Mouse (Mus musculus): Measurements from ENCODE around the gene Myo3a. TPM values are rescaled to one million over a fixed set of nuclear protein-coding genes. Genes with fewer than 3 reads are reported as not detected.
"Not testable (repeated sequence)": the region's sequence is repeated elsewhere in the genome, so short reads cannot be mapped to it uniquely, and the experiment has no call there.

Gene Myo3a
- polyA plus RNA-seq (2015; fragmentation: Nextera tagmentation; extraction: Ambion mirVana), result not detected in 2 replicates

DNA sequence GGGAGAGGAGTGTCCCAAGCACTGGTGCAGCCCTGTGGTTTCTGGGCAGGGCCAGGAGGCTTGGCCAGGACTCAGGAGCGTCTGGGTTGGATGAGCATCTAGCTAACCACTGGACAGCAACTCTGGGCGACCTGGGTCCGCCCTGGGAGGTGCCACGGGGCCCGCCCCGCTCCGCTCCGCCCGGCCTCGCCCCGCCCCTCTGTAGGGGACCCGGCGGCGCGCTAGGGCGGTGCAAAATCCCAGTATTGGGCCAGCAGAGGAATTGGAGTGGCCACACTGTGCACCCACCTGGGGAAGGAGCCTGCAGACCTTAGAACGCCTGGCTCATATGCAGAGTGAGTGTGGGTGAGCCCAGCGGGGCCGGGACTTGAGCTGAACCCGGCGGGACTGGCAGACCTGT lies at the start of gene Myo3a:
Gene Myo3a (plus strand): TSS at position 196 of the 400 bp plus-strand sequence.
- peak within 1 kb of the TSS; percentile 57 for H3K4me2 ChIP-seq (replicated peaks)
- H3K9me3 ChIP-seq, result no peaks in the 10 kb centered on the region
- no peaks in the 10 kb centered on the region for H3K36me3 ChIP-seq
- no peak for ATAC-seq (ENCODE audit: low FRiP score, low read depth)
- peaks cover 10% of the 10 kb centered on the region for H3K27me3 ChIP-seq
- WGBS, result 1% methylated on average over 20 of the region's 21 CpGs
- no peak within 1 kb of the TSS for H3K27ac ChIP-seq
- no peak within 1 kb of the TSS for H3K9ac ChIP-seq
- peaks cover 4% of the 10 kb centered on the region; the same call in 1 of the 2 replicates for H3K4me1 ChIP-seq
- H3K4me3 ChIP-seq, result peak within 1 kb of the TSS; percentile 21

DNA sequence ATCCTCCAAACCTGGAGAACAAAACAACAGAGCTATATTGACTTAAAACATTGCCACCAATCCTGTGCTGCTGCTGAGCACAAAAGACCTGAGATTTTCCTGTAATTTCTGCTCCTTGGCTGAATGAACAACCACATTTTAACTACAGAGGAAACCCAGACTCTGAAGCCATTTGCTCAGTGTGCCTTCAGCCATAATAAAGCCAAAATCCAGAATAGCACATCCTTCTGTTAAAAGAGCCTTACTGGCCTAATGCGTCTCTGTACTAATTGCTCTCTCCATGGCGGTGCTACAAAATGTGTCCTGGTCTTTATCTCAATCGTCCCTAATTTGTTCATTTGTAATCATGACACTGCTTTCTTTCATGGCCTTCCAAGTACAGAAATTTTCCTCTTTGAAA lies 23.2 kb downstream of the Myo3a start:
- H3K9me3 ChIP-seq, result no peaks in the 10 kb centered on the region
- ATAC-seq (ENCODE audit: low FRiP score, low read depth), result no peak
- 55% methylated on average over 3 of the region's 3 CpGs for WGBS

DNA sequence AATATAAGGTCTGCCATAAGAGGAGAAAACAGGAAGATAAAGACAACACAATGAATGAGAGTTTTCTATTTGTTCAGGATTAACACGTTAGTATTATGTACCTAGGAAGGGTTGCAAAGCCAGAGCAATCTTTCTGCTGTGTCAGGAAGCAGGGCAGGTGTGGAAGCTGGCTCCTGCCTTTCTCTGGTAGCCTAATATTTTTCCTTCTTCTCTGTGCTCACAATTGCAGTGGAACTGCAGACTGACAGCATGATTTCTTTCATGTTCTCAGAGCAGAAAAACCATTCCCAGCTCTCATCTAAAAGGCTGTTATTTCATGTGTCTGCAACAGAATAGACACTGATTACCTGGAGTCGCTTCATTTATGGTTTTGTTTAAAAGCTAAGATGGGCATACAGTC lies 23.7 kb downstream of the Myo3a start:
- no peaks in the 10 kb centered on the region for H3K4me1 ChIP-seq
- no peaks in the 10 kb centered on the region for H3K27me3 ChIP-seq
- no peak overlapping the region for H3K4me2 ChIP-seq (replicated peaks)
- ATAC-seq (ENCODE audit: low FRiP score, low read depth), result no peak
- no peaks in the 10 kb centered on the region for H3K36me3 ChIP-seq
- H3K4me3 ChIP-seq, result no peak overlapping the region
- H3K9me3 ChIP-seq, result no peaks in the 10 kb centered on the region
- no peak overlapping the region for H3K9ac ChIP-seq
- no peak overlapping the region for H3K27ac ChIP-seq
- 69% methylated on average over 2 of the region's 2 CpGs for WGBS

More for the DNA sequence above, 23.2 kb downstream of the Myo3a start:
- H3K4me2 ChIP-seq (replicated peaks), result no peak overlapping the region
- H3K27me3 ChIP-seq, result no peaks in the 10 kb centered on the region
- H3K9ac ChIP-seq, result no peak overlapping the region
- H3K4me1 ChIP-seq, result no peaks in the 10 kb centered on the region
- H3K27ac ChIP-seq, result no peak overlapping the region
- H3K36me3 ChIP-seq, result no peaks in the 10 kb centered on the region
- H3K4me3 ChIP-seq, result no peak overlapping the region

DNA sequence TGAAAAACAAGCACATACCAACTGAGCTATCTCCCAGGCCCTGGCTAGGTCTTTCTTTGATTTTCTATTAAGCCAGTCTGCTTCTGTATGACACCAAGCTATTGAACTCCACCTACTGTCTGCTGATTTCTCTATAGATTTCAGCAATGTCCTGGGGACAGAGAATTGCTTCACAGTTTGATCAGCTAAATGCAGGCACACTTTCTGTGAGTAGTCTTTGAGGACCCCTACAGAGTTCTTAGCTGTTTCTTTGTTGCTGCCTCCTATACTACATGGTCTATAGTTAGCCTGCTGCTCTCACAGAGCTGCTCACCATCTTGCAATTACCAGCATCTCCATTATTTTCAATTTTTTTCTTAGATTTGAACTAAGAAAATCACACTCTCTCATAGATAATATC lies 28.3 kb downstream of the Myo3a start:
- no peak overlapping the region for H3K4me2 ChIP-seq (replicated peaks)
- no peaks in the 10 kb centered on the region for H3K9me3 ChIP-seq
- H3K27me3 ChIP-seq, result no peaks in the 10 kb centered on the region
- no peak overlapping the region for H3K4me3 ChIP-seq
- ATAC-seq (ENCODE audit: low FRiP score, low read depth), result no peak
- no peaks in the 10 kb centered on the region for H3K36me3 ChIP-seq
- no peak overlapping the region for H3K27ac ChIP-seq
- H3K9ac ChIP-seq, result no peak overlapping the region
- H3K4me1 ChIP-seq, result no peaks in the 10 kb centered on the region

DNA sequence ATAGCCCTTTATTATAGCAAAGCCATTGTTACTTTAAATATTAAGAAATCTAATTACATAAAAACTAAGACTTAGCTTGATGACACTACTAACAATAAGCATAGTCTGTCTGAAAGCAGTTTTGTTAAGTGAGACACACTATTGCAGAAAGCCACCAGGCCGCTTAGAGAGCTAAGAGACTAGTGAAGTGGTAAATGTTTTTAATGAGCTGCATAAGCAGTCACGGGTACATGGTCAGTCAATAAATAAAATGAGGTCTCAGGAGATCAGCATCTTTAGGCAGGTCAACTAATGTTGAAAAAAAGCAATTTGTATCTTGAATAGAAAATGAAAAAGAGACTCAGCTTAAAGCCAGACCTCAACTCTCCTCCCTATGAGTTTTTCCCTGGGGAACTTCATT lies 44.3 kb downstream of the Myo3a start:
- H3K36me3 ChIP-seq, result no peaks in the 10 kb centered on the region
- no peak overlapping the region for H3K27ac ChIP-seq
- no peaks in the 10 kb centered on the region for H3K9me3 ChIP-seq
- no peaks in the 10 kb centered on the region for H3K4me1 ChIP-seq
- no peak overlapping the region for H3K9ac ChIP-seq
- H3K4me2 ChIP-seq (replicated peaks), result no peak overlapping the region
- H3K27me3 ChIP-seq, result no peaks in the 10 kb centered on the region
- WGBS, result 65% methylated on average over 2 of the region's 2 CpGs
- H3K4me3 ChIP-seq, result no peak overlapping the region
- no peak for ATAC-seq (ENCODE audit: low FRiP score, low read depth)

DNA sequence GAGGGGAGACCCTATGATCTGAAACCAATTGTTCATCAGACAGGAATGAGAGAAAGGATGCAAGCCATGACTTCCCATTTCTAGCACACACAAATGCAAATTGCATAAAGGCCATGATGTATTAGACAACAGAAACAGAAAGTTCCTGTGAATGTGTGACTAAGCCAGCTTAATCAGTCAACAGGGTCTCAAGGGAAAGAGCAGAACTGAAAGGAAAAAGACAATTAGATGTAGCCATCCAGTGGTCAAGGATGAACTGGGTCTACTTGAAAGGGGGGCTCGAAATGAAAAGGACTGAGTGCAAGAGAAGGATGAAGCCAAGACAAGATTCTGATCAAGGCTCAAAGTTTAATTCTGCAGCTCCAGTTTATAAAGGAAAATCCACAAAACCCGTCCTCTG lies 58.1 kb downstream of the Myo3a start:
- ATAC-seq (ENCODE audit: low FRiP score, low read depth), result no peak
- Histone ChIP-seq H3K9me3 (no peaks in the 10 kb centered on the region), H3K36me3 (no peaks in the 10 kb centered on the region), H3K4me3 (no peak overlapping the region), H3K27me3 (no peaks in the 10 kb centered on the region), H3K9ac (no peak overlapping the region), H3K4me1 (no peaks in the 10 kb centered on the region), H3K27ac (no peak overlapping the region), H3K4me2 (replicated peaks) (no peak overlapping the region)
- WGBS, result 74% methylated on average over 2 of the region's 2 CpGs

DNA sequence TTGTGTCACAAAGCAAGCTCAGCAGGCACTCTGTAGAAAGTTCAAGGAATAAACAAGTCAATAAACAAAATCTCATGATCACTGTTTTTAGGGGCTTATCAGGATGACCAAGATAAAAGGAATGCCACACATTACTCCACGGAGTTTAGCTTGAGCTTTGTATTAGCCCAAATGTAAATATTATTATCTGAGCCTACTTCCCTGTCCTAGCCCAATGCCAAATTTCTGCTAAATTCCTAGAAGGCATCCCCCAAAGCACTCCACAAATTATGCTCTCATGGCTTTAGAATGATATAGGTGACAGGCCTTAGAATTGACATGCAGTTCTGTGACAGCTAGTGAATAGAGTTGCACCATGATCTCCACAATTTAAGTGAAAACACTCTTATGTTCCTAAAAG lies 58.5 kb downstream of the Myo3a start:
- WGBS, result 53% methylated on average over 1 of the region's 1 CpGs
- H3K36me3 ChIP-seq, result no peaks in the 10 kb centered on the region
- no peaks in the 10 kb centered on the region for H3K4me1 ChIP-seq
- H3K27ac ChIP-seq, result no peak overlapping the region
- no peaks in the 10 kb centered on the region for H3K9me3 ChIP-seq
- no peaks in the 10 kb centered on the region for H3K27me3 ChIP-seq
- H3K4me2 ChIP-seq (replicated peaks), result no peak overlapping the region
- no peak overlapping the region for H3K9ac ChIP-seq
- H3K4me3 ChIP-seq, result no peak overlapping the region
- ATAC-seq (ENCODE audit: low FRiP score, low read depth), result no peak

DNA sequence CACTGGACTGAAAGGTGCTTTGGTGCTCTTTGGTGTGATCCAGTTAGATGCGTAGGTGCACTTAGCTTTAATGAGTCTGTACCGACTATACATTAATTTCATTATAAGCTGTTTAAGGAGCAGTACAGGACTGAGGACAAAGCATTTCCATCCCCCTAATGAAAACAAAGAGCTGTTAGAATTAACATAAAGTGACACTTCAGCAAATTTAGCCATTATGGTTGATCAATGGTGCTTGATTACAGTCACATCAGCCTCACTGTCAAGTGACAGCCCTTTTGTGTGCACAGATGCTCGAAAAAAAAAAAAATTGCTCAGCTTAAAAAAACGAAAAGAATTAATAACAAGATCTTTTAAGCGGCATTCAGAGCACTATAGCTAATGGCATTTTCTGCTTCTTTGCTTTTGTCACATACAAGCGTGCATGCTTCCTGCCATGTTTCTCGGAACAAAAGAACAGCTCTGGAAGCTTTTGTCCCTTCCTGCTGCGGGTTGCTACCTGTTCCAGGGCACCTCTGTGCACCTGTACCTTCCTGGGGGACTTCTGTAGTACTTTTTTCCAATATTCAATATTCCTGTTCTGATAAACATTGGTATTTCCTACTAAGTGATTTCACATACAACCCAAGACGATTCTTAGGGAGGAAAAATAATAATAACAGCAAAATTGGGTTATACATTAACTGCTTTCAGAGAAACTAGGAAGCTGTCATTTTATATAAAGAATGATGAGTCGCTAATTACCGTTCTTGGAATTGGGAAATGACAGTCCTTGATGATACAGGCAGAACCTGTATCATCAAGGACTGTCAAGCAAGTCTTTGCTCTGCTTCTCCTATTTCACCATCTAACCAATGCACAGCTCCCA lies 66.5 kb downstream of the Myo3a start:
- Histone ChIP-seq H3K27ac (no peak overlapping the region), H3K27me3 (no peaks in the 10 kb centered on the region), H3K36me3 (no peaks in the 10 kb centered on the region), H3K9me3 (no peaks in the 10 kb centered on the region), H3K4me2 (replicated peaks) (no peak overlapping the region), H3K4me1 (no peaks in the 10 kb centered on the region), H3K4me3 (no peak overlapping the region), H3K9ac (no peak overlapping the region)
- no peak for ATAC-seq (ENCODE audit: low FRiP score, low read depth)
- 68% methylated on average over 11 of the region's 11 CpGs for WGBS

DNA sequence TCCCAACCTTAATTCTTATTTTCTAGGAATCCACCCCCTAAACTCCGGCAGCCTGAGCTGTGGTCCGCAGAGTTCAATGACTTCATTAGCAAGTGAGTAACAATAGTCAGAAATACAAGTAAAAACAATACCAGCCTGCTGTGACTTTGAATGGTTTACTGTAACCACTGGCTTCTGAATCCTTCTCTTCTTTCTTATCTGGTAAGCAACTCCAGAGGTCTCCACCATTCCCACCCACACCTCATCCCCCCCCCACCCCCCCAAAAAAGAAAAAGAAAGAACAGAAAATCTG lies 67.1 kb downstream of the Myo3a start:
- Histone ChIP-seq H3K27me3 (no peaks in the 10 kb centered on the region), H3K9me3 (no peaks in the 10 kb centered on the region), H3K9ac (no peak overlapping the region), H3K36me3 (no peaks in the 10 kb centered on the region), H3K4me2 (replicated peaks) (no peak overlapping the region), H3K4me1 (no peaks in the 10 kb centered on the region), H3K27ac (no peak overlapping the region), H3K4me3 (no peak overlapping the region)
- ATAC-seq (ENCODE audit: low FRiP score, low read depth), result no peak
- WGBS, result 43% methylated on average over 2 of the region's 2 CpGs

DNA sequence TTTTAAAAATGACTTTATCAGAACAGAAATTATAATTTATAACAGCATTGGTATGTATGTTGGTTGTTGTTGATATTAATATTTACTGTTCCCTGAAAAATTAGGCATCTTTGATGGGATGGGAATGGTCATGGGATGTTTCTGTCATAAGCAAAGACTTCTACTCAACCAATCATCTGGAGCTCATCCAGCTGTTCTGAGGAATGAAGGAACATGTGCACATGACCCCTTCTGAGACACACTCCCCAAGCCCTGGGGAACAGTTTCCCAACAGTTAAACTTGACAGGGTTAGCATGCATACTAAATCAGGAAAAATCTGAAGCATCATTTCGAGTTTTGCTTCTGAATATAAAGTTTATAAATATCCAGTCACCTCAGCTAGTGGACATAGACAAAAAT lies 70.6 kb downstream of the Myo3a start:
- no peak overlapping the region for H3K9ac ChIP-seq
- H3K27ac ChIP-seq, result no peak overlapping the region
- H3K4me1 ChIP-seq, result no peaks in the 10 kb centered on the region
- no peak overlapping the region for H3K4me3 ChIP-seq
- no peaks in the 10 kb centered on the region for H3K36me3 ChIP-seq
- no peak overlapping the region for H3K4me2 ChIP-seq (replicated peaks)
- no peaks in the 10 kb centered on the region for H3K9me3 ChIP-seq
- 55% methylated on average over 1 of the region's 1 CpGs for WGBS
- no peak for ATAC-seq (ENCODE audit: low FRiP score, low read depth)
- no peaks in the 10 kb centered on the region for H3K27me3 ChIP-seq

DNA sequence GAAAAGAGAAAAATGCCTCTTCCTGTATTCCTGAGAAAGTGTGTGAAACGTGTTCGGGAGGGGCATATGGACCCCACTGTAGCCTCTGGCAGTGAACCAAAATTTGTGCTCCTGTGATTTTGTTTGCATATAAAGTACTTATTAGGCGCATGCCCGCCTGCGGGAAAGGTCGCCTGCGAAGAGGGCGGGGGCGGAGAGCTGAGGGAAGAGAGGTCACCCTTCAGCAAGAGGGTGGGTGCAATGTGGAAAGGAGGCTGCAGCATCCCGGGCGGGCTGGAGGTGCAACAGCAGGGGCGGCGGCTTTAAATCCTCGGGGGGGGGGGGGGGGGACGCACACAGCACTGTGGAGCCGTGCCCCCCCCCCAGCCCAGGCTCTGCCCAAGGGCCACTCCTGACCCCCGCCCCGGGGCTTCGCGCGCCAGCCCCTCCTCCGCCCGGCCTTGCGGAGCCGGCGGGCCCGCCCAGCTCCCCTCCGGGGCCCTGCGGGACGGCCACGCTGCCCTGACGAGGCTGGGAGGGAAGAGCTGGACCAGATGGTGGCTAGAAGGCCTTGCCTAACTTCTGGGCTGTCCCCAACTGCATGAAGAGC lies 111.1 kb downstream of the Myo3a start:
- Histone ChIP-seq H3K9me3 (no peaks in the 10 kb centered on the region), H3K4me1 (no peaks in the 10 kb centered on the region), H3K36me3 (no peaks in the 10 kb centered on the region), H3K27me3 (no peaks in the 10 kb centered on the region), H3K4me3 (peak overlapping the region; percentile 44), H3K9ac (peak overlapping the region; percentile 59), H3K4me2 (replicated peaks) (peak overlapping the region; percentile 76), H3K27ac (no peak overlapping the region)
- WGBS, result 9% methylated on average over 14 of the region's 32 CpGs
- peak; percentile 83 for ATAC-seq (ENCODE audit: low FRiP score, low read depth)

DNA sequence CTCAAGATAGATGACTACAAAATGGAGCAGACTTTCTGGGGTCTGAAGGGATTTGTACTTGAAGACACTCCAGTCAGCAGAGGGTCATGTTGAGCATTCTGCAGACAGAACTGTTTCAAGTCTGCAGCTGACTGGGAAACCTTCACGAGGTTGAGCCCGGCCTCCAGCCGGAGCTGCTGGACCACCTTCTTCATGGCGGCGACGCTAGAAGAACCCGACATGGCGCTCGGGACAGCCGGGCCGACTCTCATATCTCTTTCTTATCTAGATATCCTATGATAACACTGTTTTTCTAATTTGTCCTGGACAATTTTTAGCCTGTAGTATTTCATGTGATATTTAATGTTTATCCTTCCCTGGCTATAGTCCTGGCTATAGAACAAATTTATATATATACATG lies 183.2 kb downstream of the Myo3a start:
- WGBS, result 95% methylated on average over 11 of the region's 11 CpGs
- H3K36me3 ChIP-seq; H3K4me2 ChIP-seq (replicated peaks): not testable (repeated sequence)

DNA sequence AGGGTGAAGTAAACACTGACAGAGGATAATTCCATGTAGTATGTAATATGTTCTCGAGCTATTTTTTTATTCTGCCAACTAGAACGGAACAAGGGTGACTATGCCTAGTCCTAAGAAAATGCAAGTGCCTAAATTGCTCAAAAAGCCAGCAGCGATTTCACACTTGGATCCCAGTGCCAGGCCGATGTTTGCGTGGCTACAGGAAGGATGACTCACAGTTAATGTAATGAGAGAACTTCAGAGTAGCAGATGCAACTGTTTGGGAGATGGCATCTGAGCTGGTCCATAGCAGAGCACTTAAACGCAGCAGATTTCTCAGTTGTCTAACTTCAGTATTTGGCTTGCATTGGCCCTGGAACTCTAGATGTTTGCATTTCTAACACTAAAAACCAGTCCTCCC lies 321.1 kb downstream of the Myo3a start:
- WGBS, result 83% methylated on average over 6 of the region's 6 CpGs
- Histone ChIP-seq H3K4me3 (no peak overlapping the region), H3K27me3 (no peaks in the 10 kb centered on the region), H3K4me2 (replicated peaks) (no peak overlapping the region), H3K9me3 (no peaks in the 10 kb centered on the region), H3K36me3 (no peaks in the 10 kb centered on the region), H3K27ac (no peak overlapping the region), H3K4me1 (no peaks in the 10 kb centered on the region), H3K9ac (no peak overlapping the region)
- ATAC-seq (ENCODE audit: low FRiP score, low read depth), result no peak

More for the DNA sequence above, 183.2 kb downstream of the Myo3a start:
- H3K4me3 ChIP-seq; ATAC-seq (ENCODE audit: low FRiP score, low read depth); H3K9ac ChIP-seq; H3K27ac ChIP-seq; H3K4me1 ChIP-seq; H3K9me3 ChIP-seq; H3K27me3 ChIP-seq: not testable (repeated sequence)

Measured in limb, embryonic 13.5 days (tissue).